8 mouse cellular contexts compared by ENCODE assay signal in genomic region chr15:27315964-27316745, GRCm38 (mm10).
DNase-seq lines count a peak whose midpoint lies in the region; ATAC-seq lines count a peak whose summit lies in the region.

No protein-coding gene starts in this region.

- H3K9me3 ChIP-seq in forebrain, embryonic 11.5 days (ENCODE audit: control insufficient read depth, low read length): no peaks in the 10 kb centered on the region
- no peaks in the 10 kb centered on the region for H3K9me3 ChIP-seq in forebrain, embryonic 10.5 days
- H3K9me3 ChIP-seq in neural tube, embryonic 11.5 days (ENCODE audit: control insufficient read depth, low read length): no peaks in the 10 kb centered on the region
- no peaks in the 10 kb centered on the region for H3K9me3 ChIP-seq in hindbrain, embryonic 12.5 days (replicated peaks)

- no peak for DNase-seq in forebrain, embryonic 11.5 days (ENCODE audit: low spot score)
- no peak for DNase-seq in forebrain, embryonic 10.5 days (ENCODE audit: extremely low spot score, low spot score)
- DNase-seq in neural tube, embryonic 11.5 days (ENCODE audit: low spot score): peak; percentile 18
- DNase-seq in neural tube, embryonic 10.5 days (ENCODE audit: extremely low spot score, low spot score): no peak
- no peak for DNase-seq in ovary, postnatal 14 days (ENCODE audit: low spot score)
- DNase-seq in urinary bladder, postnatal 25 days (ENCODE audit: low spot score): no peak
- no peak for DNase-seq in heart, postnatal 14 days

- H3K4me1 ChIP-seq in forebrain, embryonic 11.5 days (replicated peaks; ENCODE audit: control insufficient read depth, insufficient read depth, low read length): no peaks in the 10 kb centered on the region
- no peaks in the 10 kb centered on the region for H3K4me1 ChIP-seq in forebrain, embryonic 10.5 days
- H3K4me1 ChIP-seq in neural tube, embryonic 11.5 days (ENCODE audit: control insufficient read depth, insufficient read depth, low read length): no peaks in the 10 kb centered on the region
- H3K4me1 ChIP-seq in hindbrain, embryonic 12.5 days: no peaks in the 10 kb centered on the region

- no peaks in the 10 kb centered on the region for H3K36me3 ChIP-seq in forebrain, embryonic 11.5 days (ENCODE audit: control insufficient read depth, insufficient read depth, low read length)
- no peaks in the 10 kb centered on the region for H3K36me3 ChIP-seq in forebrain, embryonic 10.5 days (replicated peaks)
- no peaks in the 10 kb centered on the region for H3K36me3 ChIP-seq in neural tube, embryonic 11.5 days (ENCODE audit: control insufficient read depth, insufficient read depth, low read length)
- H3K36me3 ChIP-seq in hindbrain, embryonic 12.5 days: no peaks in the 10 kb centered on the region

- peak; percentile 36; the same call in 1 of the 2 replicates for ATAC-seq in forebrain, embryonic 11.5 days (replicated peaks; ENCODE audit: low FRiP score)
- no peak; the same call in 1 of the 2 replicates for ATAC-seq in neural tube, embryonic 11.5 days (ENCODE audit: insufficient read depth, low FRiP score, low TSS enrichment)
- ATAC-seq in hindbrain, embryonic 12.5 days (ENCODE audit: low FRiP score): peak; percentile 60; the same call in 1 of the 2 replicates

- H3K4me3 ChIP-seq in forebrain, embryonic 11.5 days (ENCODE audit: low read depth, low read length): no peak overlapping the region
- no peak overlapping the region for H3K4me3 ChIP-seq in forebrain, embryonic 10.5 days
- H3K4me3 ChIP-seq in neural tube, embryonic 11.5 days (ENCODE audit: low read depth, low read length): no peak overlapping the region
- no peak overlapping the region for H3K4me3 ChIP-seq in hindbrain, embryonic 12.5 days

- 49% methylated on average over 4 of the region's 4 CpGs for whole genome bisulfite sequencing in forebrain, embryonic 11.5 days
- 52% methylated on average over 4 of the region's 4 CpGs for WGBS in forebrain, embryonic 10.5 days
- 47% methylated on average over 4 of the region's 4 CpGs for WGBS in neural tube, embryonic 11.5 days
- 52% methylated on average over 4 of the region's 4 CpGs for whole genome bisulfite sequencing in hindbrain, embryonic 12.5 days

- H3K9ac ChIP-seq in forebrain, embryonic 11.5 days (ENCODE audit: low read length): no peak overlapping the region
- H3K9ac ChIP-seq in neural tube, embryonic 11.5 days (ENCODE audit: low read length): no peak overlapping the region
- no peak overlapping the region for H3K9ac ChIP-seq in hindbrain, embryonic 12.5 days

- intact Hi-C loops in heart, postnatal 14 days (cut with DNase I): loop anchor here (2.0 kb wide), 2 partner anchors 267 to 327 kb away; no protein-coding TSS in a partner anchor

- no peaks in the 10 kb centered on the region for H3K27me3 ChIP-seq in forebrain, embryonic 11.5 days (ENCODE audit: control insufficient read depth, insufficient read depth, low read length)
- H3K27me3 ChIP-seq in forebrain, embryonic 10.5 days (ENCODE audit: poor library complexity, severe bottlenecking): no peaks in the 10 kb centered on the region
- no peaks in the 10 kb centered on the region for H3K27me3 ChIP-seq in neural tube, embryonic 11.5 days (ENCODE audit: control insufficient read depth, insufficient read depth, low read length)
- no peaks in the 10 kb centered on the region for H3K27me3 ChIP-seq in hindbrain, embryonic 12.5 days

- no peak overlapping the region for H3K4me2 ChIP-seq in forebrain, embryonic 11.5 days (ENCODE audit: low read depth, low read length, severe bottlenecking)
- no peak overlapping the region for H3K4me2 ChIP-seq in neural tube, embryonic 11.5 days (ENCODE audit: low read depth)
- H3K4me2 ChIP-seq in hindbrain, embryonic 12.5 days (replicated peaks): no peak overlapping the region

- H3K27ac ChIP-seq in forebrain, embryonic 11.5 days (ENCODE audit: low read depth, low read length): no peak overlapping the region
- H3K27ac ChIP-seq in forebrain, embryonic 10.5 days: no peak overlapping the region
- no peak overlapping the region for H3K27ac ChIP-seq in neural tube, embryonic 11.5 days (ENCODE audit: low read depth, low read length)
- no peak overlapping the region for H3K27ac ChIP-seq in hindbrain, embryonic 12.5 days
